Mouse (Mus musculus) spleen, adult 2 months (tissue): ENCODE measurements around the gene Mdfi. TPM values are rescaled to one million over a fixed set of nuclear protein-coding genes. Genes with fewer than 3 reads are reported as not detected.
"Not testable (repeated sequence)": the region's sequence is repeated elsewhere in the genome, so short reads cannot be mapped to it uniquely, and the experiment has no call there.

ENCODE experiments used
- DNase-seq, 2 experiments: peaks; one replicate each; pipeline versions ENCODE4 v3.0.0 to v3.0.0-alpha.2; 2012 to 2021; ENCODE audit warnings: low spot score in 2 of 2, low read depth in 1 of 2
- H3K27ac ChIP-seq: fragments of 200-500 bp; 2 replicates; pipeline ENCODE4 v1.5.1; 2012; ENCODE audit warnings: low read length, inconsistent platforms; ENCODE audit not compliant: insufficient read depth
- H3K27me3 ChIP-seq: fragments of 200-500 bp; 2 replicates; pipeline ENCODE4 v1.6.1; 2012; ENCODE audit warnings: mild to moderate bottlenecking, moderate library complexity, low read length, inconsistent platforms; ENCODE audit not compliant: control insufficient read depth, insufficient read depth
- H3K36me3 ChIP-seq: fragments of 200-500 bp; 2 replicates; pipeline ENCODE4 v1.6.1; 2012; ENCODE audit warnings: mild to moderate bottlenecking, low read length, inconsistent platforms; ENCODE audit not compliant: control insufficient read depth, insufficient read depth
- H3K4me1 ChIP-seq: fragments of 200-500 bp; 2 replicates; pipeline ENCODE4 v1.6.1; 2011; ENCODE audit warnings: inconsistent platforms; ENCODE audit not compliant: control insufficient read depth, insufficient read depth, insufficient read length
- H3K4me3 ChIP-seq: fragments of 200-500 bp; 2 replicates; pipeline ENCODE4 v1.5.1; 2011; ENCODE audit warnings: mild to moderate bottlenecking, inconsistent platforms; ENCODE audit not compliant: insufficient read depth, insufficient read length; ENCODE audit errors: extremely low read depth
- CTCF ChIP-seq: fragments of 200-500 bp; IDR thresholded peaks from 2 replicates; pipeline ENCODE4 v1.5.1; 2011; ENCODE audit warnings: mild to moderate bottlenecking, inconsistent platforms; ENCODE audit not compliant: insufficient read depth, insufficient read length, insufficient replicate concordance; ENCODE audit errors: extremely low read depth
- POLR2A ChIP-seq: fragments of 200-500 bp; IDR thresholded peaks from 2 replicates; pipeline ENCODE4 v1.6.1; 2011; ENCODE audit warnings: low read depth, low read length, inconsistent platforms
- WGBS: fragments of 180-500 bp; shearing (Covaris S2); methylation state at CpG from one replicate; pipeline ENCODE4 v1.1.7; 2018; 5-methylcytosine and 5-hydroxymethylcytosine counted together
- polyA plus RNA-seq: library from polyadenylated mRNA; depleted of rRNA; stranded (reverse); fragments of >200 nt; gene quantifications from 2 replicates; pipeline ENCODE4 v1.2.3, GENCODE M21; 2012

Mdfi gene
- polyA plus RNA-seq, 1 experiment = 7.1 TPM

DNA sequence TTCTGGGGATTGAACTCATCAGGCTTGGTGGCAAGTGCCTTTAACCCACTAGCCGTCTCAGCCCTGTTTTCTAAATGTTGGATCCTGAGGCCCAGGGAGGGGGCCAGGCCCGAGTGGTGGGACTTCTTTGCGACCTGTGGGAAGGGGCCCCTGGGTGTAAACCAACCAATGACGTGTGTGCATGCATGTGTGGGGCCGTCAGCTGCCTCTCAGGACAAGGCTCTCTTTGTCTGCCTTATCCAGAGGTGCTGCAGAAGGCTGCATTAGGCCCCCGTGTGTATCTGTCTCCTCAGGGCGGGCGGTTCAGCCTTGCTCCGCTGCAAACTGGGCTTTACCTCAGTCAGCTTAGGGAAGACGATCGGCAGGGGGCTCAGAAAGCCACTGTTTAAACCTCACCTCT is 28.9 kb upstream of the Mdfi start:
- Histone ChIP-seq H3K4me3 (no peak overlapping the region), H3K27me3 (no peaks in the 10 kb centered on the region), H3K27ac (no peak overlapping the region), H3K4me1 (peaks cover 2% of the 10 kb centered on the region; the same call in 1 of the 2 replicates), H3K36me3 (peaks cover 3% of the 10 kb centered on the region)
- no peak for DNase-seq
- WGBS = 79% methylated on average over 11 of the region's 11 CpGs
- TF ChIP-seq POLR2A (no peak), CTCF (no peak)

DNA sequence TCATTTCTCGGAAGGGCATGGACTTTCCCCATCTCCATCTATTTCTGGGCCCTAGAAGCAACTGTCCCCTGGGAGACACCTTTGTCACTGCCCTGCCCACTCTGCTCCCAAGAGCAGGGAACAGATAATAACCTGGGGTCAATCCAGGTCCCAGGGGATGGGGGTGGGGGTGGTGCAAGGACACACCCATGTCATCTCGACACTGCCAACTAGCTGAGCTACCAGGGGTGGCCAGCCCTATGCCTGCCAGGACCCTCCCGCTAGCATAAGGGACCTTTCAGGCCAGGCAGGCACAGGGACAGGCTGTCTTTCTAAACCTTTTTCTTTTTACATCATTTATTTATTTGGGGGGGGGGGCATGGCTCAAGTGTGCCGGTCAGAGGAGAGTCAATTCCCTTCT is 28.5 kb upstream of the Mdfi start:
- 89% methylated on average over 4 of the region's 4 CpGs for WGBS
- DNase-seq = no peak
- peaks cover 2% of the 10 kb centered on the region; the same call in 1 of the 2 replicates for H3K4me1 ChIP-seq
- no peak for TF ChIP-seq POLR2A
- no peak for TF ChIP-seq CTCF
- H3K27ac ChIP-seq = no peak overlapping the region
- no peaks in the 10 kb centered on the region for H3K27me3 ChIP-seq
- H3K36me3 ChIP-seq = no peaks in the 10 kb centered on the region
- no peak overlapping the region for H3K4me3 ChIP-seq

DNA sequence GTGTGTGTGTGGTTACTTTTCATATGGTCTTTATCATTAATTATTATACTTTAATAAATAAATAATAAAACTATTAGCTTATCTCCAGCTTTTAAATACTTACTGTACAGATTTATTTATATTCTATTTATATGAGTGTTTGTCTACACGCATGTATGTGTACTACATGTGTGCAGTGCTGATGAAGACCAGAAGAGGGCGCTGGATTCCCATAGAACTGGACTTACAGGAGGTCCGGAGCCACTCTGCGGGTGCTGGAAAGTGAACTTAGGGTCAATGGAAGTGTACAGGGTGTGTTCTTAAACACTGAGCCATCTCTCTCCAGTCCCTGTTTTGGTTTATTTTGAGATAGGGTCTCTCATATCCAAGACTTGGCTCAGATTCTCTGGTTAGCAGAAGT is 21.1 kb upstream of the Mdfi start:
- Histone ChIP-seq H3K4me1 (no peaks in the 10 kb centered on the region; the same call in 1 of the 2 replicates), H3K36me3 (no peaks in the 10 kb centered on the region), H3K27ac (no peak overlapping the region), H3K27me3 (no peaks in the 10 kb centered on the region), H3K4me3 (no peak overlapping the region)
- no peak for DNase-seq
- no peak for TF ChIP-seq CTCF
- no peak for TF ChIP-seq POLR2A
- 80% methylated on average over 4 of the region's 4 CpGs for WGBS

DNA sequence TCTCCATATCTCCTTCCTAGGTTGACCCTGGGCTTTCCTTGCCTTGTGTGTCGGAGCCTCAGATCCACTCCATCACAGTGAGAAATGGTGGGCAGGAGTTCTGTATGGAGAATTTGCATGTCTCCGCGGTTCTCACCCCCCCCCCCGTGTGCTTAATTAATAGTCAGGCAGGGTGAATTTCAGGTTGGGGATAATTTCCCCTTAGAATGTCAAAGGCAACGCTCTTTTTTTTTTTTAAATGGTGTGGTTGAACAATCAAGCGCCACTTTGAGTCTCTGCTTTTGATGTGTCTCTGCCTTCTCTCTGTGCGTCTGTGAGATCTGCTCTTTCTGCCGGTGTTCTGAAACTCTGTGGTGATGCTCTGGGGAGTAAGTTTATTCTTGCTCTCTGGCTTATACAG is 20.4 kb upstream of the Mdfi start:
- TF ChIP-seq POLR2A (no peak), CTCF (no peak)
- H3K36me3 ChIP-seq = no peaks in the 10 kb centered on the region
- H3K4me1 ChIP-seq = no peaks in the 10 kb centered on the region; the same call in 1 of the 2 replicates
- no peak overlapping the region for H3K27ac ChIP-seq
- DNase-seq = no peak
- H3K4me3 ChIP-seq = no peak overlapping the region
- WGBS = 81% methylated on average over 8 of the region's 8 CpGs
- H3K27me3 ChIP-seq = no peaks in the 10 kb centered on the region

GRCm38 (mm10) chr17:47853760-47854159 is 19.3 kb upstream of the Mdfi start:
- no peak for TF ChIP-seq CTCF
- no peak for TF ChIP-seq POLR2A
- 91% methylated on average over 4 of the region's 4 CpGs for WGBS

DNA sequence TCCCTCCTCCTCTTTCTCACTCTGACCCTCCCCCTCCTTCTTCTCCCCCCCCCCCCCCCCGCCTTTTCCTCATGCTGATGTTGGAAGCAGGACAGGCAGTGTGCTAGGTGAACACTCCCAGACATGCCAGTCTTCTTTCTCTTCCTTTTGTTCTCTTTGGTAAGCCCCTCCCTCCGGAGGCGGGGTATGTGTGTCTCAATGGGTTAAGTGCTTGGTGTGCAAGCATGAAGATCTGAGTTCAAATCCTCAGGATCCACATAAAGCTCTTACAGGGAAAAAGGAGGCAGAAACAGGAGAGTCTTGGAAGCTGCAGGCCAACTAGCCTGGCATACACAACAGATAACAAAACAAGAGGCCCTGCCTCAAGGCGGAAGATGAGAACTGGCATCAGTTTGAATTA is 18.8 kb upstream of the Mdfi start:
- no peak for DNase-seq
- no peak for TF ChIP-seq CTCF
- no peak for TF ChIP-seq POLR2A
- 84% methylated on average over 4 of the region's 4 CpGs for WGBS
- H3K36me3 ChIP-seq = no peaks in the 10 kb centered on the region
- H3K4me3 ChIP-seq = no peak overlapping the region
- H3K4me1 ChIP-seq = no peaks in the 10 kb centered on the region; the same call in 1 of the 2 replicates
- H3K27ac ChIP-seq = no peak overlapping the region
- H3K27me3 ChIP-seq = no peaks in the 10 kb centered on the region

More at GRCm38 (mm10) chr17:47853760-47854159, 19.3 kb upstream of the Mdfi start:
- Histone ChIP-seq H3K27ac (no peak overlapping the region), H3K4me1 (no peaks in the 10 kb centered on the region; the same call in 1 of the 2 replicates), H3K36me3 (no peaks in the 10 kb centered on the region), H3K4me3 (no peak overlapping the region), H3K27me3 (no peaks in the 10 kb centered on the region)
- DNase-seq = no peak

DNA sequence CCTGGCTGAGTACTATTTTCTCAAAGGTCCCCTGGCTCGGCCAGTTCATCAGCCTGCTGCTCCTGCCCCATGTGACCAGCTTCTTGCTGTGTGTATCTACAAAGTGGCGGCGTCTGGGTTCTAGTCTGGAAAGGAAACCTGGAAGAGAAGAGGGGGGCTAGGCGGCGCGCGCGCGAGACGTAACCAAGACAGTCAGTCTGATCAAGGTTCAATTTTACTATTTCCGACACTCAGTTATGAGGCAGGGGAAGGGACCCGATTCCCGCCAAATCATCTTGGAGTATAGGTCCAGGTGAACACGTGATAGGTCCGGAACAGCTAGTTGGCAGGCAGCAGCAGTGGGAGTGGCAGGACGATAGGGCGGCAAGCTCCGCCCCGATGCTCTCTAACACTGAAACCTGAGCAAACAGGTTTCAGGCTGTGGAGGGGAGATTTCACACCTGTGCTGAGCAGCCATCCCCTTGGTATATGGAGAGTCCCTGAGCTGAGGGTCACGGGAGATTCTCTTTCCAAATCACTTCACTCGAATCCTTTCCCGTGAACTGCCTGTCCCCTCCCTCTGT is 17.4 kb upstream of the Mdfi start:
- not testable (repeated sequence) for DNase-seq, H3K4me3 ChIP-seq, H3K4me1 ChIP-seq, H3K36me3 ChIP-seq, H3K27ac ChIP-seq, H3K27me3 ChIP-seq
- 27% methylated on average over 22 of the region's 22 CpGs for WGBS
